Mouse (Mus musculus): ENCODE data around the gene Pitpnc1. TPM values are rescaled to one million over a fixed set of nuclear protein-coding genes. Genes with fewer than 3 reads are reported as not detected.
A peak's percentile ranks its signal among the peaks of the same experiment; 100 is the strongest.

Pitpnc1 gene
- total RNA-seq, 2 experiments from 2014 or later, result 54.3 to 60.0 TPM

- DNase-seq (ENCODE audit: low spot score in 2 of 2), result no peak
- Histone ChIP-seq H3K27ac (peak overlapping the region; percentile 77), H3K4me3 (no peak overlapping the region)
- TF ChIP-seq CTCF (conservative IDR thresholded peaks at IDR 0.05), result no peak
These were observed 48.6 kb downstream of the Pitpnc1 start for GRCm38 (mm10) chr11:107421751-107422355.

GRCm38 (mm10) chr11:107419925-107420324 is 50.6 kb downstream of the Pitpnc1 start:
- Histone ChIP-seq H3K27ac (peak overlapping the region; percentile 74), H3K4me3 (no peak overlapping the region)
- peak in 1 of 2 experiments; percentile 13 for DNase-seq (ENCODE audit: low spot score in 2 of 2)
- TF ChIP-seq CTCF (conservative IDR thresholded peaks at IDR 0.05), result no peak

GRCm38 (mm10) chr11:107417041-107417583 is 53.4 kb downstream of the Pitpnc1 start:
- Histone ChIP-seq H3K27ac (peak overlapping the region; percentile 88), H3K4me3 (peak overlapping the region; percentile 10; the same call in 1 of the 2 replicates)
- peak in 1 of 2 experiments; percentile 19 for DNase-seq (ENCODE audit: low spot score in 2 of 2)
- no peak for TF ChIP-seq CTCF (conservative IDR thresholded peaks at IDR 0.05)

GRCm38 (mm10) chr11:107416561-107416926 is 54.0 kb downstream of the Pitpnc1 start:
- no peak for TF ChIP-seq CTCF (conservative IDR thresholded peaks at IDR 0.05)
- DNase-seq (ENCODE audit: low spot score in 2 of 2), result peak; percentile 27 to 41
- Histone ChIP-seq H3K27ac (peak overlapping the region; percentile 88), H3K4me3 (peak overlapping the region; percentile 13; the same call in 1 of the 2 replicates)

GRCm38 (mm10) chr11:107415901-107416560 is 54.5 kb downstream of the Pitpnc1 start:
- no peak for DNase-seq (ENCODE audit: low spot score in 2 of 2)
- H3K27ac ChIP-seq, result peak overlapping the region; percentile 88
- TF ChIP-seq CTCF (conservative IDR thresholded peaks at IDR 0.05), result no peak
- 0 out of 2 replicates have a peak overlapping the region, but pooled peaks have one; percentile 13 for H3K4me3 ChIP-seq

GRCm38 (mm10) chr11:107414996-107415747 is 55.3 kb downstream of the Pitpnc1 start:
- no peak for DNase-seq (ENCODE audit: low spot score in 2 of 2)
- no peak for TF ChIP-seq CTCF (conservative IDR thresholded peaks at IDR 0.05)
- H3K27ac ChIP-seq, result peak overlapping the region; percentile 88
- H3K4me3 ChIP-seq, result 0 out of 2 replicates have a peak overlapping the region, but pooled peaks have one; percentile 0

- peak; percentile 45 to 66 for DNase-seq (ENCODE audit: low spot score in 2 of 2)
- no peak for TF ChIP-seq CTCF (conservative IDR thresholded peaks at IDR 0.05)
- Histone ChIP-seq H3K4me3 (peak overlapping the region; percentile 36), H3K27ac (peak overlapping the region; percentile 88)
These were observed 57.2 kb downstream of the Pitpnc1 start for GRCm38 (mm10) chr11:107413251-107413655.

GRCm38 (mm10) chr11:107412128-107412527 is 58.4 kb downstream of the Pitpnc1 start:
- Histone ChIP-seq H3K27ac (peak overlapping the region; percentile 88; the same call in 1 of the 2 replicates), H3K4me3 (no peak overlapping the region)
- no peak for TF ChIP-seq CTCF (conservative IDR thresholded peaks at IDR 0.05)
- DNase-seq (ENCODE audit: low spot score in 2 of 2), result no peak

- H3K27ac ChIP-seq, result peak overlapping the region; percentile 88; the same call in 1 of the 2 replicates
- no peak for TF ChIP-seq CTCF (conservative IDR thresholded peaks at IDR 0.05)
- no peak for DNase-seq (ENCODE audit: low spot score in 2 of 2)
- no peak overlapping the region for H3K4me3 ChIP-seq
These were observed 58.9 kb downstream of the Pitpnc1 start for GRCm38 (mm10) chr11:107411576-107411975.

GRCm38 (mm10) chr11:107410804-107411203 is 59.7 kb downstream of the Pitpnc1 start:
- TF ChIP-seq CTCF (conservative IDR thresholded peaks at IDR 0.05), result no peak
- no peak for DNase-seq (ENCODE audit: low spot score in 2 of 2)
- peak overlapping the region; percentile 88 for H3K27ac ChIP-seq
- H3K4me3 ChIP-seq, result no peak overlapping the region

GRCm38 (mm10) chr11:107410090-107410732 is 60.3 kb downstream of the Pitpnc1 start:
- H3K4me3 ChIP-seq, result no peak overlapping the region
- DNase-seq (ENCODE audit: low spot score in 2 of 2), result no peak
- no peak for TF ChIP-seq CTCF (conservative IDR thresholded peaks at IDR 0.05)
- peak overlapping the region; percentile 88; the same call in 1 of the 2 replicates for H3K27ac ChIP-seq

GRCm38 (mm10) chr11:107408886-107409285 is 61.6 kb downstream of the Pitpnc1 start:
- H3K4me3 ChIP-seq, result no peak overlapping the region
- TF ChIP-seq CTCF (conservative IDR thresholded peaks at IDR 0.05), result no peak
- H3K27ac ChIP-seq, result no peak overlapping the region
- DNase-seq (ENCODE audit: low spot score in 2 of 2), result no peak

Measured in layer of hippocampus, adult 2 months (tissue).